Mouse (Mus musculus): ENCODE measurements around the gene Phyhipl. TPM values are rescaled to one million over a fixed set of nuclear protein-coding genes. Genes with fewer than 3 reads are reported as not detected.

Gene Phyhipl
- total RNA-seq, 2 experiments from 2014 or later, result 161 to 188 TPM

- peak in 1 of 2 experiments; percentile 2 for DNase-seq (ENCODE audit: low spot score in 2 of 2)
These were observed 121.2 kb downstream of the Phyhipl start for GRCm38 (mm10) chr10:70534571-70534970.

DNA sequence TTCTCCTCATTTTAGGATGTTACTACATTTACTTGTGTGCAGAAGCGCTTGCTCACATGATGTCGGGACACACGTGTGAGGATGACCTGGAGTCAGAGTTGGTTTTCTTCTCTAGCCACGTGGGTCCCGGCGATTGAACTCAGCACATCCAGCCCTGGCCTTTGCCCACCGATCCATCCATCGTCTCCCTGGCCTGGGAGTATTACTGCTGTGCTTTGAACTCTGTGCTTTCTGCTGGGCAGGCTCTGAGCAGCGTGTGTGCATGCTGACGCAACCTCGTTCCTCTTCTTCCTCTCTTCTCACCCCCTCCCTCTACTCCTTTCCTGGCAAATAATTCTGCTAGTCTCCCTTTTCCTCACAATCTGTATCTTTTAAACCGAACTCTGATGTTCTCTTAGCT is 121.8 kb downstream of the Phyhipl start:
- peak in 1 of 2 experiments; percentile 5 for DNase-seq (ENCODE audit: low spot score in 2 of 2)

DNA sequence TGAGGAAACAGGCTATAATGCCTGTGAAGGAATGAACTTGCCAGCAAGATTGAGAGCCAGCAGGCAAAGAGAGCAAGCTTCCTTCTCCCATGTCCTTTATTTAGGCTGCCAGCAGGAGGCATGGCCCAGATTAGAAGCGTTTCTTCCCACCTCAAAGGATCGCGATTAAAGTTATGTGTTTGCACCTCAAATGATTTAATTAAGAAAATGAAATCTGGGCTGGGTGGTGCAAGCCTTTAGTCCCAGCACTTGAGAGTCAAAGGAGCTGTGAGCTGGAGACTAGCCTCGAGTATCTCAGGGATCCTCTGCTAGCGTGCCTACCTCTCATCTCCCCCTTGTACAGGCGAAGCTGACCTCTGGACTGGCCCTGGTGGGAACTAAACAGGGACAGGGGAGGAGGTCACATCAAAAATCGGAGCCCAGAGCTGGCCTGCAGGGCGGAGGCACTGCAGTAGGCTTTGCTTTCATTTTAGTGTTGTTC is 122.4 kb downstream of the Phyhipl start:
- peak in 1 of 2 experiments; percentile 15 for DNase-seq (ENCODE audit: low spot score in 2 of 2)

DNA sequence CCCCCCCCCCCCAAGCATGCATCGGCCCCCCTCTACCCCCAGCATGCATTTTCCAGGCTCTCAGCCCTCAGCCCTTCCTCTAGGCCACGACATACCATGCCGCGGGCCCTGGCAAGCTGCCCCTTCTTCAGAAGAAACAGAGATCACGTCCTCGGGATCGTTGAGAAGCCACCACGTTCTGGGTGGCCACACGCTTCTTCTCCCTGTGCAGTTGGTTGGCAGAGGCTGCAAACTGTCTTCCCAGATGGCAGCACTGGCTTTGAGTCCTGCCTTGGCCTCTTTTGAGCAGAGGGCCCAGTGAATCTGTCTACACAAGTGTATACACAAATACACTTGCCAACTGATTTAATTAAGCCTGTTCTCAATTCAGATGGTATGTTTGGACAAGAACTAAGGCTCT is 123.5 kb downstream of the Phyhipl start:
- DNase-seq (ENCODE audit: low spot score in 2 of 2), result peak; percentile 53 to 62

DNA sequence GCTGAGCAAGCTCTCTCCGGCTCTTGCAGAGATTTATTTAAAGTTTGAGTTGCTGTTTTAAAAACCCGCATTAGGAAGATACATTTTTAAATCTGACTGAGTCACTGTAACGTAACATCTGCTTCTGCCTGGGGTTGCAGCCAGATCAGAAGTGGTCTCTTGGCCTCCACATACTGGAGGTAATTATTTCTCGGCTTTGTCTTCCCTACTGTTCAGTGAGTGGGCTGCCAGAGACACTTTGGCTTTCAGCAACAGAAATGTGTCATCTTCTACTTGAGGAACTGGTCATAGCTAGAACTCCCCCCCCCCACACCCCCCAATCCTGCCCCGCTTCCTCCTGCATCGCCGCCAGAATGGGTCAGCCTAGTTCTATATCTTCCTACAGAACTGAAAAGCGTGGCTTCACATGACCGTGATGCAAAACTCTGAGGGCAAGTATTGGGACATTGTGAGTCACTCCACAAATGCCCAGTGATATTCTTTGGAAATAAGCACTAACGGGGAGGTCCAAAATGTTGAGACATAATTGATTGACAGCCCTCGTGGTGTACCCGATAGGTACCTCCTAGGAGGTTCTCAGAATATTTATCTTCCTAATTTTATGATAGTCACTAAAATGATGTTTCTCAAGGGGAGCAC is 125.5 kb downstream of the Phyhipl start:
- DNase-seq (ENCODE audit: low spot score in 2 of 2), result no peak

DNA sequence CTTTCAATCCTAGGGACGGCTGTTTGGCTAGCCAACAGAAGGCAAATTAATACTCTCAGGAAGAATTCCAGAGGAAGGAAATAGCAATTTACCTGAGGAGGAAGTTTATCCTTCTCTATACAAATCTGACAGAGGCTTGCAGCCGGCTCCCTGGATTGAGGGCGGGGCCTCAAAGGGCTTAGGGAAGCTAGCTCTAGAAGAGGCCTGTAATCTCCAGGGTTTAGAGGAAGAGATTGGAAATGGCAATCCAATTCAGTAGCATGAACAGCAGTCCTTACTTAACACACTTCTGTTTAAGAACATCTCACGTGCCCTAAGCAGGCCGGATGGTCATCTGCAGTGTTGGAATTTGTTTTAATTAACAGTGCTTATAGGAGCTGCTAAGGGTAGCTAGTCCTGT is 134.4 kb downstream of the Phyhipl start:
- DNase-seq (ENCODE audit: low spot score in 2 of 2), result no peak

- peak in 1 of 2 experiments; percentile 52 for DNase-seq (ENCODE audit: low spot score in 2 of 2)
These were observed 135.3 kb downstream of the Phyhipl start for GRCm38 (mm10) chr10:70520143-70521131.

- DNase-seq (ENCODE audit: low spot score in 2 of 2), result no peak
These were observed 136.1 kb downstream of the Phyhipl start for GRCm38 (mm10) chr10:70519640-70520099.

- DNase-seq (ENCODE audit: low spot score in 2 of 2), result no peak
These were observed 139.1 kb downstream of the Phyhipl start for GRCm38 (mm10) chr10:70516661-70517060.

DNA sequence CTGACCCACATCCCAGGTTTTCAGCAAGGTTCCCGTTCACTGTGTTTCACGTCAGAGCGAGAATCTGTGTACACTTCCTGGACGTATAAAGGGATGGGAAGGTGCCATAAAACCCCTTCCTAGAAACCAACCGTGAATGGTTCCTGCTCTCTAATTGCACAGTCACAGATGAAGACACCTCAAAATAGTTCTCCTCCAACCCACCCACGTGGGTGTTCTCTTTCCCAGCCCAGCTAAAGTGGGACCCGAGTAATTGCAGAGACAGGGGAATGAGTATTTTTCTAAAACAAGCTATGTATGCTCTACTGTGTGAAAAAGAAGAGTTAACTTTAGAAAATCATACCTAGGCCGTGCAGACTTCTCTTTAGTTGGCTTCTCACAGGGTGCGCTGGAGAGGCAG is 140.9 kb downstream of the Phyhipl start:
- DNase-seq (ENCODE audit: low spot score in 2 of 2), result no peak

DNA sequence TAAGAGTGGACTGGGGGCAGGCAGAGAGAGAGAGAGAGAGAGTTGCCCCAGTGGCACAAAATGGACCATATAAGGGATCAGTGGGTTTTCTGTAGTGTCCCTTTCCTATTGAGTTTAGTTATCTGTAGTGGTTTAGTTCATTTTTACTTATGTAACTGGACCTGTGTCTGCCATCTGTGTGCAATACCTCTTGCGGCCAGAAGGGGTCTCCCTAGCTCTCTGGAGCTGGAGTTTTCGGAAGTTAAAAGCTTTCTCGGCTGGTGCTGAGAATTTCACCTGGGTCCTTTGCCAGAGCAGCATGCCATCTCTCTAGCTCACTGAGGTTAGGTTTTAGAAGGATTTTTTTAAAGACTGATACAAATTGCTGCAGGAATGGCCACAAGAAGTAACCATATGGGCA is 147.9 kb downstream of the Phyhipl start:
- no peak for DNase-seq (ENCODE audit: low spot score in 2 of 2)

Other genes starting within 250 kb of the Phyhipl start
- 10 to 100 TPM; 60.0 to 61.9 TPM for gene Fam13c, start 215.5 kb downstream of the Phyhipl start, total RNA-seq (2021)